Mouse (Mus musculus): ENCODE data around the gene Vps51.
A peak's percentile ranks its signal among the peaks of the same experiment; 100 is the strongest.

- TF ChIP-seq POLR2A (IDR thresholded peaks at IDR 0.05; ENCODE audit: borderline replicate concordance, control insufficient read depth, low read depth, low read length), result no peak
- peak; percentile 92 for TF ChIP-seq CTCF (IDR thresholded peaks at IDR 0.05; ENCODE audit: control insufficient read depth, insufficient read depth, low read length)
Observed at GRCm38 (mm10) chr19:6067011-6067723, 9.9 kb downstream of the Vps51 start.
